Mouse (Mus musculus): ENCODE measurements around the gene Arhgdia. TPM values are rescaled to one million over a fixed set of nuclear protein-coding genes. Genes with fewer than 3 reads are reported as not detected.
A peak's percentile ranks its signal among the peaks of the same experiment; 100 is the strongest.
"Not testable (repeated sequence)": the region's sequence is repeated elsewhere in the genome, so short reads cannot be mapped to it uniquely, and the experiment has no call there.

The Arhgdia gene
- polyA plus RNA-seq, 1 experiment from 2014 or later, result 435 TPM

DNA sequence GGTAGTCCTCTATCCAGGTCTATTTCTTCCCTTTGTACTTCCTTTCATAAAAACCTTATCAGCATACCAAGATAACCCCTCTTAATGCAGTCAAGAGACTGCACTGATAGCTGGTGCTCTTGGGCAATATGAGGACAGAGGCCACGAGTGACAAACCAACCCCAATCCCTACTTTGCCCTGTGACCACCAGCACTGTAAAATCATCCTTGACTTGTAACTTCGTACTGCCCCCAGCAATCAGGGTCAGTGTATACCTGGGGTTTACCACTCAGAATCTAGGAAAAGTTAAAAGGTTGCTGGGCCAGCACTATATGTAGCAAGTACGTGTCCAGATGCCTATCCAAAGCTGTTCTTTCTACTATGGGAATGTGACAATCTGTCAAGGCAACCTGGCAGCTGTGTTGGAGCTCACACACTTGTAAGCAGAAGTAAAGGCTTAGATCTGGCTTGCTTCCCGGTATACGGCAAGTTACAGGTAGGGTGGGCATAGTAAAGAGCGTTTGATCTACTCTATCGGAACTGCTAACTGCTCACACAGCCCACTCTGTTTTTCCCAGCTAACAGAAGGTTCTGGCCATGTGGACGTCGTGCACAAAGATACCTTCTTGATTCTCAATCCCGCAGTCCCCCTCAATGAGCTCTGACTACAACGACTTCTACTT is 9.5 kb downstream of the Arhgdia start:
- WGBS, result 4% methylated on average over 11 of the region's 11 CpGs
- peak overlapping the region; percentile 92 for H3K27ac ChIP-seq (ENCODE audit: low read length)
- peak overlapping the region; percentile 97 for H3K9ac ChIP-seq (ENCODE audit: low read length)
- peaks cover 19% of the 10 kb centered on the region for H3K4me1 ChIP-seq (ENCODE audit: control insufficient read depth, insufficient read depth, low read length)
- ATAC-seq (replicated peaks; ENCODE audit: extremely low read depth, insufficient read depth, low FRiP score), result no peak
- H3K4me2 ChIP-seq (ENCODE audit: low read depth, low read length), result peak overlapping the region; percentile 90
- H3K9me3 ChIP-seq (replicated peaks; ENCODE audit: control insufficient read depth, low read length), result no peaks in the 10 kb centered on the region
- no peaks in the 10 kb centered on the region for H3K27me3 ChIP-seq (ENCODE audit: control insufficient read depth, insufficient read depth, low read length)
- peaks cover 38% of the 10 kb centered on the region for H3K36me3 ChIP-seq (ENCODE audit: control insufficient read depth, insufficient read depth)
- H3K4me3 ChIP-seq (ENCODE audit: low read length), result peak overlapping the region; percentile 97

DNA sequence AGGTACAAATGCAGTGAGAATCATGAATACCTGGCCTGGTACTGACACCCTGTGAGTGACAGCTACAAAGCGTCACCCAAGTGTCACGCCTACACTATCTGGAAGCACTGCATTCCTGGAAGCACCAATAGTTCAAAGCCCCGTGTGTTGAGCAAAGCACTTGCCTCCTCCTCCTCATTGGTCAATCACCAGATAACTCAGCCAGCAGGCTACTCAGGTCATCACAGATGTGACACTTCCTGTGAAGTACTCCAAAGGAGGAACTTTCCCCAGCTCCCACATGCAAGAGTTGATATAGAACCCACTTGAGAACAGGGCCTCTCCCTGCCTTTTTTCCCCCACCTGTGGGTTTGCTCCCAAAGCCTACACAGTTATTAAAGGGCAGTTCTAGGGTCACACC is 10.3 kb downstream of the Arhgdia start:
- Histone ChIP-seq H3K9ac (ENCODE audit: low read length) (peak overlapping the region; percentile 97), H3K27me3 (ENCODE audit: control insufficient read depth, insufficient read depth, low read length) (no peaks in the 10 kb centered on the region), H3K27ac (ENCODE audit: low read length) (no peak overlapping the region), H3K4me2 (ENCODE audit: low read depth, low read length) (peak overlapping the region; percentile 90), H3K36me3 (ENCODE audit: control insufficient read depth, insufficient read depth) (peaks cover 46% of the 10 kb centered on the region), H3K9me3 (replicated peaks; ENCODE audit: control insufficient read depth, low read length) (no peaks in the 10 kb centered on the region), H3K4me3 (ENCODE audit: low read length) (peak overlapping the region; percentile 97), H3K4me1 (ENCODE audit: control insufficient read depth, insufficient read depth, low read length) (peaks cover 19% of the 10 kb centered on the region)
- ATAC-seq (replicated peaks; ENCODE audit: extremely low read depth, insufficient read depth, low FRiP score), result no peak
- WGBS, result 38% methylated on average over 3 of the region's 3 CpGs

DNA sequence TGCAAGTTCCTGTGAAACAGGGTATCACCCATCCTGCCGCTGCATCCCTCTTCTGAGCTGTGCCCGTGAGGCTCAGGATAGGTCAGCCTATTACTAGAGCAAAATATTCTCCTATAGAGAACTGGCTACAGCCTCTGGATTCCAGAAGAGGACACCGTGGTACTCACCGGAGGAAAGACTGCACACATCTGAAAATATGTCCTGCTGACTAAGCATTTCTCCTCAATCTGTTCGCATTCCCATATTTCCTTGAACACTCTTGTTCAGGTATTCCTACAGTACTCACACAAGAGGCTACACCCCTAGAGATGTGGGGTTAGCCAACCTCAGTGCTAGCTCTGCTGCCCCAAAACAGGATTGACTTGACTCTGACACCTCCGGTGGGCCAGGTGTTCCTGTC is 13.1 kb downstream of the Arhgdia start:
- Histone ChIP-seq H3K4me3 (ENCODE audit: low read length) (no peak overlapping the region), H3K4me2 (ENCODE audit: low read depth, low read length) (no peak overlapping the region), H3K4me1 (ENCODE audit: control insufficient read depth, insufficient read depth, low read length) (peaks cover 10% of the 10 kb centered on the region), H3K9me3 (replicated peaks; ENCODE audit: control insufficient read depth, low read length) (no peaks in the 10 kb centered on the region), H3K27me3 (ENCODE audit: control insufficient read depth, insufficient read depth, low read length) (no peaks in the 10 kb centered on the region), H3K9ac (ENCODE audit: low read length) (no peak overlapping the region), H3K27ac (ENCODE audit: low read length) (no peak overlapping the region), H3K36me3 (ENCODE audit: control insufficient read depth, insufficient read depth) (peaks cover 69% of the 10 kb centered on the region)
- WGBS, result 89% methylated on average over 6 of the region's 6 CpGs
- no peak for ATAC-seq (replicated peaks; ENCODE audit: extremely low read depth, insufficient read depth, low FRiP score)

DNA sequence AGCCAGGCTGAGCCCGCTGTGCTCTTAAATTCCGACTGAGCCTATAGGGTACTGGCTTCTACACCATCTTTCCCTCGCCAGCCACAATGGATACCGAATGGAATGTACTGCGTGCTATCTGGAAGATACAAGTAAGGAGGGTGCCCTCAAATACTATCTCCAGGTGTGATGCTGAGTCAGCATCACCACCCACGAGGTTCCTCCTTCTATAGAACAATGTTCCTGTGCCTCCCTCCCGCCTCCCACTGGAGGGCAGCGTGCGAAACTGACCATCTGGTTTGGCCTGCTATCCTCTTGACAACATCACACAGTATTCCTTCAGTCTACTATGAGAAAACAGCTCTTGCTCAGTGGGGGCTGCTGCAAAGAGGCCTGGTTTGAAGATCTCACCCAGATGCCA is 16.3 kb downstream of the Arhgdia start:
- 86% methylated on average over 9 of the region's 9 CpGs for WGBS
- Histone ChIP-seq H3K4me1 (ENCODE audit: control insufficient read depth, insufficient read depth, low read length) (no peaks in the 10 kb centered on the region), H3K27ac (ENCODE audit: low read length) (no peak overlapping the region), H3K9ac (ENCODE audit: low read length) (no peak overlapping the region), H3K9me3 (replicated peaks; ENCODE audit: control insufficient read depth, low read length) (no peaks in the 10 kb centered on the region), H3K27me3 (ENCODE audit: control insufficient read depth, insufficient read depth, low read length) (no peaks in the 10 kb centered on the region), H3K4me2 (ENCODE audit: low read depth, low read length) (no peak overlapping the region), H3K4me3 (ENCODE audit: low read length) (no peak overlapping the region), H3K36me3 (ENCODE audit: control insufficient read depth, insufficient read depth) (peaks cover 87% of the 10 kb centered on the region)
- ATAC-seq (replicated peaks; ENCODE audit: extremely low read depth, insufficient read depth, low FRiP score), result no peak

DNA sequence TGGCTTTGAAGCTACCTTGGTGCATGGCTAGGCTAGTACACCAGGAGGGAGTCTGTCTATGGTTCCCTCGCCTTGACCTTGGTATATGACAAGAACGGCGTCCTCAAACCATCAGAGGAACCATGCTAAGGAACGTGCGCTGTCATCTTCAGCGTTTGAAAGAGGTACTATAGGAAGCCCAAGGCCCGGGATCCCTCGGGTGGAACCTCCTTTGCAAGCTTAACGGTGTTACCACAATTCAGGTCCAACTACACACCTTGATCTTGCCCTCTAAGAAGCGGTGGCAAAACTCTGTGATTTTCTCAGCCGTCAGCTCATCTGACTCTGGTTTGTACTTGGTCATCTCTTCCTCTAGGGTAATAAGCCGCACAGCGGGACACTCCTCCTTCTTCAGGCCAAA is 18.5 kb downstream of the Arhgdia start:
- no peak overlapping the region for H3K9ac ChIP-seq (ENCODE audit: low read length)
- no peaks in the 10 kb centered on the region for H3K4me1 ChIP-seq (ENCODE audit: control insufficient read depth, insufficient read depth, low read length)
- no peaks in the 10 kb centered on the region for H3K9me3 ChIP-seq (replicated peaks; ENCODE audit: control insufficient read depth, low read length)
- H3K36me3 ChIP-seq (ENCODE audit: control insufficient read depth, insufficient read depth), result peaks cover 84% of the 10 kb centered on the region
- no peak overlapping the region for H3K4me2 ChIP-seq (ENCODE audit: low read depth, low read length)
- WGBS, result 93% methylated on average over 13 of the region's 13 CpGs
- H3K27me3 ChIP-seq (ENCODE audit: control insufficient read depth, insufficient read depth, low read length), result no peaks in the 10 kb centered on the region
- H3K4me3 ChIP-seq (ENCODE audit: low read length), result no peak overlapping the region
- no peak overlapping the region for H3K27ac ChIP-seq (ENCODE audit: low read length)
- no peak for ATAC-seq (replicated peaks; ENCODE audit: extremely low read depth, insufficient read depth, low FRiP score)

DNA sequence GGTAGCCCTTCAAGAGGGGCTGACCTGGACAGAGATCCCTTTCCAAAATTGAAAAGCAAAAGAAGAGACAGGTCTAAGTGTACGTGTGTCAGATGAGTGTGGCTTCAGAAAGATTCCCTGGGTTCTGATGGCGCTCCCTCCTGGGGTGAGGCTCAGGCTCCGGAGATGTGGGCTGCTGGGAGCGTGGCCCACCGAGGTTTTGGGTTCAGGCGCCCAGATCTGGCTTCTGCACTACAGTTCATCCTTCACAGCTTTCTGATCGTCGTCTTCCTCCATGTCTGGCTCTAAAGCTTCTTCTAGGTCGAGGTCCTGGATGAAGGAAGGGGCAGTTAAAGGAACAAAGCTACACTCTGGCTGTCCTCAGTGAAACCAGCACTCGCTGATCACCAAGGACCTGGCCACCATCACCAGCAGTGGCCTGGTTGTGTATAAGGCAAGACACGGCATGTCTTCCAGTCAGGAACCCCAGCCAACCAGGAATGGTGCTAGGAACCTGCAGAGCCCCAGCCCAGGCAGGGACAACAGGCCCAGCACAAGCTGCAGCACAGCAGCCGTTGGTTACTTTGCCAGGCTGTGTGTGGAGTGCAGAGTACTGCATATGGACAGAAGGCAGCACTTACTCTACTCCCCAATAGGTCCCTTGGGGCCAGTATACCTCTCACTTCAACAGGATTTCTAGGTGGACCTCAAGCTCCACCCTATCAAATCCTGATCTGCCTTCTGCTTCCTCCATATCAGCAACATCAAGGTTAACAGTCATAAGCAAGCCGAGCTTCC is 20.3 kb downstream of the Arhgdia start:
- 90% methylated on average over 13 of the region's 13 CpGs for WGBS
- ATAC-seq (replicated peaks; ENCODE audit: extremely low read depth, insufficient read depth, low FRiP score), result no peak
- no peak overlapping the region for H3K27ac ChIP-seq (ENCODE audit: low read length)
- no peak overlapping the region for H3K4me3 ChIP-seq (ENCODE audit: low read length)
- H3K36me3 ChIP-seq (ENCODE audit: control insufficient read depth, insufficient read depth), result peaks cover 66% of the 10 kb centered on the region
- H3K27me3 ChIP-seq (ENCODE audit: control insufficient read depth, insufficient read depth, low read length), result no peaks in the 10 kb centered on the region
- H3K4me1 ChIP-seq (ENCODE audit: control insufficient read depth, insufficient read depth, low read length), result no peaks in the 10 kb centered on the region
- no peak overlapping the region for H3K9ac ChIP-seq (ENCODE audit: low read length)
- H3K4me2 ChIP-seq (ENCODE audit: low read depth, low read length), result no peak overlapping the region
- H3K9me3 ChIP-seq (replicated peaks; ENCODE audit: control insufficient read depth, low read length), result no peaks in the 10 kb centered on the region

DNA sequence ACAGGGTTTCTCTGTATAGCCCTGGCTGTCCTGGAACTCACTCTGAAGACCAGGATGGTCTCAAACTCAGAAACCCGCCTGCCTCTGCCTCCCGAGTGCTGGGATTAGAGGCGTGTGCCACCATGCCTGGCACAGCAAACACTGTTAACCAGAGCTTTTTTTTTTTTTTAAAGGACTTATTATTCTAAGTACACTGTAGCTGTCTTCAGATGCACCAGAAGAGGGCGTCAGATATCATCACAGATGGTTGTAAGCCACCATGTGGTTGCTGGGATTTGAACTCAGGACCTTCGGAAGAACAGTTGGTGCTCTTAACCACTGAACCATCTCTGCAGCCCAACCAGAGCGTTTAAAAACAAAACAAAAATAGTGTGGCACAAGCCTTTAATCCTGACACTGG is 22.6 kb downstream of the Arhgdia start:
- H3K9me3 ChIP-seq (replicated peaks; ENCODE audit: control insufficient read depth, low read length); H3K4me2 ChIP-seq (ENCODE audit: low read depth, low read length); H3K9ac ChIP-seq (ENCODE audit: low read length); H3K27ac ChIP-seq (ENCODE audit: low read length); H3K4me1 ChIP-seq (ENCODE audit: control insufficient read depth, insufficient read depth, low read length); H3K4me3 ChIP-seq (ENCODE audit: low read length); ATAC-seq (replicated peaks; ENCODE audit: extremely low read depth, insufficient read depth, low FRiP score); H3K27me3 ChIP-seq (ENCODE audit: control insufficient read depth, insufficient read depth, low read length): not testable (repeated sequence)
- WGBS, result 84% methylated on average over 6 of the region's 6 CpGs
- H3K36me3 ChIP-seq (ENCODE audit: control insufficient read depth, insufficient read depth), result peaks cover 47% of the 10 kb centered on the region

DNA sequence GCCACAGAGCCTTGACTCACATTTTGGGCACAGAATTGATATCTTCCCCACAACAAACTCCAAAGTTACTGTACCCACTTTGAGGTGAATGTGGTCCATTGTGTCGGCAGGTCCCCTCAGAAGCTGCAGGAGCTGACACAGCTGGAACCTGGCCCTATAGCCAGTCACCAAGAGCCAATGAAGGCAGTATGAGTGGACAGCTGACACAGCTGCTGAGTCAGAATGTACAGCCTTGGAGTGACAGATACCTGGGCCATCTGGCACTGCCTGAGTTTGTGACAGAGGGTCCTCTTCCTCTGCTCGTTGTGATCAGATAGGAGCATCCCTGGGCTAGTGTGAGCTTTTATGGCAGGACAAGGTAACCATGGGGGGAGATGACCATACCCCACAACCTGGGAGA is 26.2 kb downstream of the Arhgdia start:
- no peak for ATAC-seq (replicated peaks; ENCODE audit: extremely low read depth, insufficient read depth, low FRiP score)
- Histone ChIP-seq H3K4me1 (ENCODE audit: control insufficient read depth, insufficient read depth, low read length) (peaks cover 7% of the 10 kb centered on the region), H3K4me3 (ENCODE audit: low read length) (no peak overlapping the region), H3K27me3 (ENCODE audit: control insufficient read depth, insufficient read depth, low read length) (no peaks in the 10 kb centered on the region), H3K36me3 (ENCODE audit: control insufficient read depth, insufficient read depth) (peaks cover 12% of the 10 kb centered on the region), H3K9ac (ENCODE audit: low read length) (no peak overlapping the region), H3K4me2 (ENCODE audit: low read depth, low read length) (no peak overlapping the region), H3K27ac (ENCODE audit: low read length) (peak overlapping the region; percentile 25; the same call in 1 of the 2 replicates), H3K9me3 (replicated peaks; ENCODE audit: control insufficient read depth, low read length) (no peaks in the 10 kb centered on the region)
- WGBS, result 49% methylated on average over 2 of the region's 2 CpGs

DNA sequence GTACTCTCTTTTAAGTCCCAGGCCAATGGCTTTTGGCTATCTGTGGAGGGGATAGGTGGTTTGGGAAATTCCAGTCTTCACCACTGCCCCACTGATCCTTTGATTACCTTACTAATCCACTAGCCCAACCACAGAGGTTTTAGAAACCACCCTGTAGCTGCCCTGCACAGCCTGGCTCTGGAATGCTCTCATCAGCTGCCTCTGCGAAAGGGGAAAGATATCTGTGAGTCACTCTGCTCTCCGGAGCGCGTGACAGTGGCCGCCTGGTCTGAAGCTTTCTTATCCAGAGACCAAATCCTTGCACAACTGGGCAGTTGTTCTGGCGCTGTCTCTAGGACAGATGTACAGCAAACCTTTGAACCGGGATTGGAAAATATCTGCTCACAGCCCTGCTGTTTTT is 26.6 kb downstream of the Arhgdia start:
- no peaks in the 10 kb centered on the region for H3K9me3 ChIP-seq (replicated peaks; ENCODE audit: control insufficient read depth, low read length)
- no peaks in the 10 kb centered on the region for H3K27me3 ChIP-seq (ENCODE audit: control insufficient read depth, insufficient read depth, low read length)
- peaks cover 11% of the 10 kb centered on the region for H3K4me1 ChIP-seq (ENCODE audit: control insufficient read depth, insufficient read depth, low read length)
- H3K9ac ChIP-seq (ENCODE audit: low read length), result no peak overlapping the region
- peak overlapping the region; percentile 69 for H3K27ac ChIP-seq (ENCODE audit: low read length)
- 43% methylated on average over 7 of the region's 7 CpGs for WGBS
- peaks cover 8% of the 10 kb centered on the region for H3K36me3 ChIP-seq (ENCODE audit: control insufficient read depth, insufficient read depth)
- H3K4me3 ChIP-seq (ENCODE audit: low read length), result no peak overlapping the region
- peak; percentile 55; the same call in 1 of the 2 replicates for ATAC-seq (replicated peaks; ENCODE audit: extremely low read depth, insufficient read depth, low FRiP score)
- no peak overlapping the region for H3K4me2 ChIP-seq (ENCODE audit: low read depth, low read length)
